Mouse (Mus musculus) mature B cell (primary cell): Measurements from ENCODE around the gene Rassf1.
"Not testable (repeated sequence)": the region's sequence is repeated elsewhere in the genome, so short reads cannot be mapped to it uniquely, and the experiment has no call there.

ENCODE experiments used
- in situ Hi-C: fragments of 300-500 bp; cut with MboI; formaldehyde crosslinking; loops from 2 replicates; pipeline ENCODE4 v1.14.3; 2019

Gene Rassf1

GRCm38 (mm10) chr9:107556346-107556745 is 5.0 kb downstream of the Rassf1 start:
- in situ Hi-C loops: no loop called here

DNA sequence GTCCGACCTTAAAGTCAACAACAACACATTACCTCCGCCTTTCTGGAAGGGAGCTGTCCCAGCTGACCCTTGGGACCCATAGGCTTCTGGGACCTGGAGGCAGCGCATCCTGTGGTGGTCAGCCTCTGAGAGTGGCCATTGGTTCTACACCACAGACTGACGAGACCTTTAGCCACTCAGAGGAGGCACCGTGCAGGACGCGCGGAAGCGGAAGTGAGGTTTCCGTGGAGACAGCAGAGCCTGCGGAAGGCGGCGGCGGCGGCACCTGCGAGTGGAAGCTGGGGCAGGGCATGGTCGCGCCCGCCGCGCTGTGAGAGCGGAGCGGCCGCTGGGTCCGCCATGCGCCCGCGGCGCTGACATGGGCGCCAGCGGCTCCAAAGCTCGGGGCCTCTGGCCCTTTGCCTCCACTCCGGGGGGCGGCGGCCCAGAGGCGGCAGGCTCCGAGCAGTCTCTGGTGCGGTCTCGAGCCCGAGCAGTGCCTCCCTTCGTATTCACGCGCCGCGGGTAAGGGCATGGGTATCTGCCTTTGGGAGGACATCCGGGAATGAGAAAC is 11.8 kb downstream of the Rassf1 start, which contains the start of gene Tusc2:
TSS of gene Tusc2 (plus strand) at position 227 of the 553 bp plus-strand sequence.
- in situ Hi-C loops: no loop called here

- in situ Hi-C loops: not testable (repeated sequence)
These were observed 14.2 kb downstream of the Rassf1 start for GRCm38 (mm10) chr9:107565556-107565955.

DNA sequence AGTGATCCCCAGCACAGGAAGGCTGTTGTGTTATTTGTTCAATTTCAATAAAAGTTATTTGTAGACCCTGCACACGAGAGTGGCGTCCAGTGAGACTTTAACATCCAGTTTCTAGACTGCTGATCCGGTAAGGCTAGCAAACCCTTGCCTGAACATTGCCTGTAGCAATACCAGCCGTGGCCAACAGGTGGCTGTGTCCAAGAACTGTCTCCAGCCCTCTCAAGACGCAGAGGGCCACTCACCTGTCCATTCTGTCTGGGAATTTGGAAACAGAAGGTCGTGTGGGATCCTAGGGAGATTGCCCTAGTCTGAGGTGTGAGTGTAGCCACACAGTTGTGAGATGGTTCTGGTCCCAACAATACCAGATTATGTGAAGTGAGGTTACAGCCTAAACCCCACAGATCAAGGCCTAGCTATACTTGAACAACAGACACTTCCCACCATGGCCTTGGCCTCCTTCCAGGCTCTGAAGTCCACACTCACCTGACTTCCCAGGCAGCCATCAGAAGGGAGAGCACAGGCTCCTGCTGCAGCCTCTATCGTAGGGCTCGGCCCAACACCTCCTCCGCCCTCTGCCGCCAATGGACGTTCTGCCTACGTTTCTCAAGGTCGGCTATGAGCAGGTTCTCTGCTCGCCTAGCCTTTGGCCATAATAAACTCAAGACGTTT is 14.8 kb downstream of the Rassf1 start:
- in situ Hi-C loops: no loop called here

- in situ Hi-C loops: no loop called here
These were observed 15.5 kb downstream of the Rassf1 start for GRCm38 (mm10) chr9:107566855-107567254.

DNA sequence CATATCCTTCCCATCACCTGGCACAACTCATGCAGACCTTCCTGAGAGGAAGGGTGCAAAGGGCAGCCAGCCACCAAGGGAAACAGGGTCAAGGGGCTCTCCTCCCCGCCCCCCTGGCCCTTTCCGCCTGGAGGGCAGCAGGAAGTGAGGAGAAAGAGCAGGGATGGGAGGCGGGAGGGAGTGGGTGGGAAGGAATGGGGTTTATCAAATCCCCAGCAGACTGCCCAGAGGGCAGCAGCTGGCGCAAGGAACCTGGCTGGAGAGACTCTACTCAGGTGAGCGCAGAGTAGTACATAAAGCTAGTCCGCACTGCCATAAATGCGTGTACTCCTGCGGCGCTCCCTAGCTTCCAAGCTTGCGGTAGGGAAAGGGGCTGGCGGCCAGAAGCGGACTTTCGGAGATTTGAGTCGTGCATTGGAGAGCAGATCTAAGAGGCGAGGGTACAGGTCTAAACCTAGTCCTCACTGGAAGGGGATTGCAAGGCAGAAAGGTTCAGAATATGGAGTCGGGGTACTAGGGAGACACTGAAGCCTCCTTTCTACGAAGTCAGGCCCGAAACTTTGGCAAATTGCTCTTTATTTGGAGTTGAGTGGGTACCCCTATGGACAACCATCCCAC is 16.5 kb downstream of the Rassf1 start, which contains the start of gene Hyal2:
TSS of gene Hyal2 (plus strand) at position 244 of the 618 bp plus-strand sequence.
- in situ Hi-C loops: no loop called here

DNA sequence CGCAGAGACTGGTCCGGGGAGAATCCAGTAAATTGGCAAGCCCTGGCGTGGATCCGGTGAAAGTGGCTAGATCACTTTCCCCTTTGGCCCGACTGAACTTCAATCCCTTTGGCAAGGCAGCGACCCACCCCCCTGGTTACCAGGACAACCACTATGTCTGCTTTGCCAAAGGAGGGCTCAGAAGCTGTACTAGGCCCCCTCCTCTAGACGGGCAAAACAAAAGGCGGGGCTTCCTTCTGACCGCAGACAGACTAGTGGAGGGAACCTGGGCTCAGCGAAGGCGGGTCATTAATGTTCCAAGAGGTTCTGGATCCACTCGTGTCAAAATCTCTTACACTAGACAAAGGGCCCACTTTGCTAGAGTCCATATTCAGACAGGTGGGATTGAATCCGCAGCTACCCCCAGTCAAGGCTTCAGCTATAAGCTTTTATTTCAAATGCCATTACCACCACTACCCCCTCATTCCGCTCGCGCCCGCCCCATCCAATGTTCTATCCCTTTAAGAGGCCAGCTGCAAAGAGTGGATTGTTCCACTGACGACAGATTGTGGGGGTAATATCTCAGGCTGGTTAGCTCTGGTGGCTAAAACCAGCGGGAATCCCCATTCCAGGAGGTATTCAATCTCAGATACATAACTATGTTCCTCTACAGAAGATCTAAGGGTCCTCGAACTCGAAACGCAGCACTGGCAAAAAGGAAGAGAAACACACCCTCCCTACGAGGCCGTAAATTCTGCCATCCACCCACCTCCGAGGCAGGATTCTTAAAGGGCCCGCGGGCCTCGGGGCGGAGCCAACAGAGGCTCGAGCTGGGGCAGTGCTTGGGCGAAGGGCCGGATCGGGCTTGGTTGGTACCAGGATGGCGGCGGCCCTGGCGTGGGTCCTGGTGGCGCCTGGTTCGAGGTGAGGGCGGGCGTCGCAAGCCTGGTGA is 17.2 kb downstream of the Rassf1 start:
- in situ Hi-C loops: no loop called here

DNA sequence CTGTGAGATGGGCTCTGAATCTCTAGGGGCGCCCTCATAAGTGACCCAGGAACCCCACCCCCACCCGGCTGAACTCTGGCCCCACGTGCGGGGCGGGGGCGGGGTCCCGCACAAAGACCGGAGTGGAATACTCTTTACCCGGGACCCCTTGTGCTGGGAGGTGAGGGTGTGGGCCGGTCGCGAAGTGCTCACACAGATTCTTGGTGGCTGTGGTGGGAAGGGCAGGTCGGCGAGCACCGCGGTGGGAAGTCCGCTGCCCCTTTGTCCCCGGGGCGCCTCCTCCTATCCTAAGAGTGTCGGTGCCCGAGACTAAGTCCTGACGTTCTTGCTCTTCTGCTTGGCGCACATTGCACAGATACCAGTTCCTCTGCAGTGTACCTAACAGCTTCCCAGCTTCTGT is 17.9 kb downstream of the Rassf1 start:
- in situ Hi-C loops: no loop called here

- in situ Hi-C loops: no loop called here
These were observed 18.7 kb downstream of the Rassf1 start for GRCm38 (mm10) chr9:107570016-107570415.

DNA sequence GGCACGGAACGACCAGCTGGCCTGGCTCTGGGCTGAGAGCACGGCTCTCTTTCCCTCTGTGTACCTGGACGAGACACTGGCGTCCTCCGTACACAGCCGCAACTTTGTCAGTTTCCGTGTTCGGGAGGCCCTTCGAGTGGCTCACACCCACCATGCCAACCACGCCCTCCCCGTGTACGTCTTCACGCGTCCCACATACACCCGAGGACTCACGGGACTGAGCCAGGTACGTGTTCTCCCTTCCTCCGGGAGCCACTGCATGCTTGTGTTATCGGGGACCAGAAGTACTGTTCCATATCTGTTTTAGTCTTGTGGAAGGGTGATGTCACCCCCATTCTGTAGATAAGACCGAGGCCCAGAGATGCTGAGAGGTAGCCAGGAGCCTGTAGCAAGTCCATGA is 19.5 kb downstream of the Rassf1 start:
- in situ Hi-C loops: no loop called here

DNA sequence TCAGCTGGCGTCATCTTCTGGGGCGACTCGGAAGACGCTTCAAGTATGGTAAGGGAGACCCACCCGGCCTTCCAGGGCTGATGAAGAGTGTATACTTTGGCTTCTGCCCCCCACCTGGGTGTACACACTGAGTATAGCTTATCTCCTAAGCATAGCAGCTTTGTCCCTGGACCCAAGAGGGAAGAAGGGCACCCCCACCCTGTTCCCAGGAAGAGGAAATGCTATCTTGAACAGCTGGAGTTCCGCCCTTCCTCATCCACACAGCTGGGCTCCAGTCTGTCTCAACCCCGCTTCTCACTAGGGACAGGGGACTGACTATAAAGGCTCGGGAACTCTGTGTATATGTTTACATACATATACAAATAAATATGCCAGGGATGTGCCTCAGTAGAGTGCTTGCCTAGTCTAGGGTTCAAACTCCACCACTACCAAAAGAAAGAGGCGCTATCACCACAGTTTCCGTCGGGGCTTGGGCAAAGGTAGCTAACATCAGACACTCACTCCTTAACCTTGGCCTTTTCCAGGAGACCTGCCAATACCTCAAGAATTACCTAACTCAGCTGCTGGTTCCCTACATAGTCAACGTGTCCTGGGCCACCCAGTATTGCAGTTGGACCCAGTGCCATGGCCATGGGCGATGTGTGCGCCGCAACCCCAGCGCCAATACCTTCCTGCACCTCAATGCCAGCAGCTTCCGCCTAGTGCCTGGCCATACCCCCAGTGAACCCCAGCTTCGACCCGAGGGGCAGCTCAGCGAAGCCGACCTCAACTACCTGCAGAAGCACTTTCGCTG is 20.4 kb downstream of the Rassf1 start:
- in situ Hi-C loops: no loop called here

GRCm38 (mm10) chr9:107572327-107572662 is 20.9 kb downstream of the Rassf1 start:
- in situ Hi-C loops: no loop called here

GRCm38 (mm10) chr9:107573774-107574173 is 22.4 kb downstream of the Rassf1 start:
- in situ Hi-C loops: not testable (repeated sequence)

DNA sequence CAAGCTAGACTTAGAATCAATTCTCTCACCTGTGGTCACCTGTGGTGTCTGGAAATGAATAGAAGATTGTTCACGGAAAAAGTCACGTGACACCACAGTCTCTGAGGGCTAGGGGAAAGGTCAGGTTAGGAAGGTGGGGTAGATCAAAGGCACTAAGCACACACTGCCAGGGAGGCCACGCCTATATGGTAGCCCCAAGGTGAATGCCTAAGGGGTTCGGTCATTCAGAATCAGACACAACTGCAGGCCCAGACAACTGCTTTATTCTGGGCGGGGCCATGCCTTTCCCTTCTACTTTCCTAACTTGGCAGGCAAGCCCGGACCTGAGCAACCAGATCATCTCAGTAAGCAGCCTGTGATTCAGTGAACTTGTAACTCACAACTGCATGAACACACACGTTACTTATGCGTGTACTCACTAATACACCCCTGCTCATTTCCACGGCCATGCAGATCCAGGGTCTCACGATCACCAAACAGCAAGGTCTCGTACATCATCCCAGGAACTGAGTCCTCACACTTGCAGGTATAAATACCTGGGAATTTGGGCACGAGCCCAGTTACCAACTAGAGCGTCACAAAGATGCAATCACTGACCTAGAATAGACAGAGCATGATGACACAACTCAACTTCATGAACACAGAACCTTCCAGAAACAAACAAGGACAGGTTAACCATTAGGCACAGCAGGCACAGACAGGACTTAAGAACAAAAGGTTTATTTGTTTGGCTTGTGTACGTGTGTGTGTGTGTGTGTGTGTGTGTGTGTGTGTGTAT is 24.4 kb downstream of the Rassf1 start:
- in situ Hi-C loops: no loop called here

GRCm38 (mm10) chr9:107576357-107577107 is 25.2 kb downstream of the Rassf1 start, which contains the start of gene Hyal1:
TSS of gene Hyal1 (plus strand) at chr9:107576927.
- in situ Hi-C loops: no loop called here

DNA sequence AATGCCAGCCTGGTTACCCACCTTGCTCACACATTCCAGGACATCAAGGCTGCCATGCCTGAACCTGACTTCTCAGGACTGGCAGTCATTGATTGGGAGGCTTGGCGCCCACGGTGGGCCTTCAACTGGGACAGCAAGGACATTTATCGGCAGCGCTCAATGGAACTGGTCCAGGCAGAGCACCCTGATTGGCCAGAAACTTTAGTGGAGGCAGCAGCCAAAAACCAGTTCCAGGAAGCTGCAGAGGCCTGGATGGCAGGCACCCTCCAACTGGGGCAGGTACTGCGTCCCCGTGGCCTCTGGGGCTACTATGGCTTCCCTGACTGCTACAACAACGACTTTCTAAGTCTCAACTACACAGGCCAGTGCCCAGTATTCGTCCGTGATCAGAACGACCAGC is 26.5 kb downstream of the Rassf1 start:
- in situ Hi-C loops: no loop called here

DNA sequence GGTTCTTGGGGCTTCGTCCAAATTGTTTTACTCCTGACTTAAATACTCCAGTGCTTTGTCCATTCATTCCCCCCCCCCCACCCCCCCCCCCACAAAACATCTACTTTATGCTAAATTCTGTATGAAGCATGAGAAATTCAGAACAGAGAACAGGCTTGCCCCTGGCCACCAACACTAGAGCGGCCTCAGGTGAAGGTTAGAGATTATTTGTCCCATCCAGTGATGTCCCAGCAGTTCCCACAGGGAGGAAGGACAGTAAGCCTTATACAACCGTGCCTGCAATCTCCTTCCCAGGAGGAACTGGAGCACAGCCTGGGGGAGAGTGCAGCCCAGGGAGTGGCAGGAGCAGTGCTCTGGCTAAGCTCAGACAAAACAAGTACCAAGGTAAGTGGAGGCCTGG is 27.2 kb downstream of the Rassf1 start, which contains the start of gene Naa80:
TSS of gene Naa80 (plus strand) at position 301 of the 400 bp plus-strand sequence.
- in situ Hi-C loops: no loop called here

DNA sequence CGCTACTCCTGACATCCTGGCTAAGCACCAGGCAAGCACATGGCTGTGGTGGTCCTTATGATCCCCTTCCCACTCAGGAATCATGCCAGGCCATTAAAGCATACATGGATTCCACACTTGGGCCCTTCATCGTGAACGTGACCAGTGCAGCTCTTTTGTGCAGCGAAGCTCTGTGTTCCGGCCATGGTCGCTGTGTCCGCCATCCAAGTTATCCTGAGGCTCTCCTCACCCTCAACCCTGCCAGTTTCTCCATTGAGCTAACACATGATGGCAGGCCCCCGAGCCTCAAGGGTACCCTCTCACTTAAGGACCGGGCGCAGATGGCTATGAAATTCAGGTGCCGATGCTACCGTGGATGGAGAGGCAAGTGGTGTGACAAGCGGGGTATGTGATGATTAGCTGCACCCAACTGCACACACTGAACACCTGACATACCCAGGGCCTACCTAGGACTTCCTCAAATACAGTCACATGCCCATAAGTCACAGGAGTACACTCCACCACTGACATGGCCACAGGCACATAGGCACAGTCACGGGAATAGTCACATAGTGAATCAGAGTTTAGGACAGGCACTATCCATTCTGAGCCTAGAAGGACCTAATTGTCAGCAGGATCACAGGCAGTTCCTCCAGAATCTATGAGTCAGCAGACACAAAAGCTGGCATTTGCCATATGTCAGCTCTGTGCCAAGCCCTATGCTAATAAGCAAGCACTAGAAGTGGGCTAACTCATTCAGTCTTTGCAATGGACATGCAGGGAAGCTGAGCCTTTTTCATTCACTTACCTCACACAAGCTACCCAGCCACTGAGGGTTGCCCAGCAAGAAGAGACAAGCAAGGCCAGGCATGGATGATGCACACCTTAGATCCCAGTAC is 27.9 kb downstream of the Rassf1 start:
- in situ Hi-C loops: no loop called here
